Mouse (Mus musculus) kidney, adult 2 months (tissue): ENCODE data around the gene Rbbp8nl.

Source experiments
- CTCF ChIP-seq: fragments of 200-500 bp; conservative IDR thresholded peaks from 2 replicates; pipeline ENCODE4 v1.5.1; 2011; ENCODE audit warnings: low read depth, mild to moderate bottlenecking, control low read depth, low read length, moderate library complexity, mixed read lengths; ENCODE audit not compliant: insufficient read depth, insufficient read length
- POLR2A ChIP-seq: fragments of 200-500 bp; IDR thresholded peaks from one replicate; pipeline ENCODE4 v1.6.1; 2011; ENCODE audit warnings: low read depth, low read length, control low read depth

GRCm38 (mm10) chr2:180228592-180228991 lies 61.1 kb downstream of the Rbbp8nl start:
- TF ChIP-seq CTCF (peak; percentile 15; the same call in 1 of the 2 replicates), POLR2A (no peak)
